Mouse (Mus musculus): ENCODE results near the gene Slc4a1. TPM values are rescaled to one million over a fixed set of nuclear protein-coding genes. Genes with fewer than 3 reads are reported as not detected.

Slc4a1 gene
- total and polyA plus RNA-seq, 2 experiments from 2014 or later: 0.27 to 1.1 TPM

GRCm38 (mm10) chr11:102380091-102380490 is 14.1 kb upstream of the Slc4a1 start:
- no peak overlapping the region for H3K9ac ChIP-seq (replicated peaks; ENCODE audit: low read length, poor library complexity, severe bottlenecking)
- TF ChIP-seq CTCF (IDR thresholded peaks at IDR 0.05): no peak
- H3K27ac ChIP-seq (ENCODE audit: low read depth, low read length): no peak overlapping the region
- DNase-seq (ENCODE audit: low spot score) (no peak), ATAC-seq (ENCODE audit: low FRiP score) (no peak)
- H3K27me3 ChIP-seq (ENCODE audit: insufficient read depth, low read length): no peaks in the 10 kb centered on the region
- WGBS: 77% methylated on average over 5 of the region's 5 CpGs
- no peak overlapping the region for H3K4me2 ChIP-seq (ENCODE audit: low read depth, low read length, poor library complexity, severe bottlenecking)
- no peak overlapping the region for H3K4me3 ChIP-seq (ENCODE audit: low read depth, low read length)
- H3K4me1 ChIP-seq (ENCODE audit: insufficient read depth, low read length): no peaks in the 10 kb centered on the region; the same call in 1 of the 2 replicates
- no peaks in the 10 kb centered on the region for H3K36me3 ChIP-seq (ENCODE audit: insufficient read depth, low read length)
- no peaks in the 10 kb centered on the region for H3K9me3 ChIP-seq (ENCODE audit: low read length)

GRCm38 (mm10) chr11:102377186-102377585 is 11.2 kb upstream of the Slc4a1 start:
- peak; percentile 42 for TF ChIP-seq CTCF (IDR thresholded peaks at IDR 0.05)
- no peak overlapping the region for H3K9ac ChIP-seq (replicated peaks; ENCODE audit: low read length, poor library complexity, severe bottlenecking)
- WGBS: 66% methylated on average over 12 of the region's 12 CpGs
- DNase-seq (ENCODE audit: low spot score) (no peak), ATAC-seq (ENCODE audit: low FRiP score) (no peak)
- H3K27me3 ChIP-seq (ENCODE audit: insufficient read depth, low read length): no peaks in the 10 kb centered on the region
- no peak overlapping the region for H3K27ac ChIP-seq (ENCODE audit: low read depth, low read length)
- H3K4me1 ChIP-seq (ENCODE audit: insufficient read depth, low read length): no peaks in the 10 kb centered on the region; the same call in 1 of the 2 replicates
- H3K4me3 ChIP-seq (ENCODE audit: low read depth, low read length): no peak overlapping the region
- no peaks in the 10 kb centered on the region for H3K9me3 ChIP-seq (ENCODE audit: low read length)
- H3K4me2 ChIP-seq (ENCODE audit: low read depth, low read length, poor library complexity, severe bottlenecking): no peak overlapping the region
- no peaks in the 10 kb centered on the region for H3K36me3 ChIP-seq (ENCODE audit: insufficient read depth, low read length)

- no peaks in the 10 kb centered on the region for H3K36me3 ChIP-seq (ENCODE audit: insufficient read depth, low read length)
- H3K4me2 ChIP-seq (ENCODE audit: low read depth, low read length, poor library complexity, severe bottlenecking): peak overlapping the region; percentile 23; the same call in 1 of the 2 replicates
- TF ChIP-seq CTCF (IDR thresholded peaks at IDR 0.05): no peak
- no peak overlapping the region for H3K9ac ChIP-seq (replicated peaks; ENCODE audit: low read length, poor library complexity, severe bottlenecking)
- no peak overlapping the region for H3K4me3 ChIP-seq (ENCODE audit: low read depth, low read length)
- no peak overlapping the region for H3K27ac ChIP-seq (ENCODE audit: low read depth, low read length)
- no peaks in the 10 kb centered on the region for H3K9me3 ChIP-seq (ENCODE audit: low read length)
- DNase-seq (ENCODE audit: low spot score): no peak
- no peaks in the 10 kb centered on the region; the same call in 1 of the 2 replicates for H3K4me1 ChIP-seq (ENCODE audit: insufficient read depth, low read length)
- WGBS: 11% methylated on average over 8 of the region's 8 CpGs
- H3K27me3 ChIP-seq (ENCODE audit: insufficient read depth, low read length): no peaks in the 10 kb centered on the region
- no peak for ATAC-seq (ENCODE audit: low FRiP score)
Measured at GRCm38 (mm10) chr11:102376196-102376835, 10.3 kb upstream of the Slc4a1 start.

GRCm38 (mm10) chr11:102375196-102376173 is 9.5 kb upstream of the Slc4a1 start:
- Histone ChIP-seq H3K4me3 (ENCODE audit: low read depth, low read length) (no peak overlapping the region), H3K4me2 (ENCODE audit: low read depth, low read length, poor library complexity, severe bottlenecking) (peak overlapping the region; percentile 23), H3K27ac (ENCODE audit: low read depth, low read length) (no peak overlapping the region), H3K36me3 (ENCODE audit: insufficient read depth, low read length) (no peaks in the 10 kb centered on the region), H3K27me3 (ENCODE audit: insufficient read depth, low read length) (no peaks in the 10 kb centered on the region), H3K9ac (replicated peaks; ENCODE audit: low read length, poor library complexity, severe bottlenecking) (no peak overlapping the region), H3K4me1 (ENCODE audit: insufficient read depth, low read length) (no peaks in the 10 kb centered on the region; the same call in 1 of the 2 replicates), H3K9me3 (ENCODE audit: low read length) (no peaks in the 10 kb centered on the region)
- ATAC-seq (ENCODE audit: low FRiP score) (no peak), DNase-seq (ENCODE audit: low spot score) (no peak)
- no peak for TF ChIP-seq CTCF (IDR thresholded peaks at IDR 0.05)
- 11% methylated on average over 23 of the region's 23 CpGs for WGBS

GRCm38 (mm10) chr11:102374108-102374725 is 8.2 kb upstream of the Slc4a1 start:
- H3K4me3 ChIP-seq (ENCODE audit: low read depth, low read length): no peak overlapping the region
- no peaks in the 10 kb centered on the region for H3K36me3 ChIP-seq (ENCODE audit: insufficient read depth, low read length)
- DNase-seq (ENCODE audit: low spot score): no peak
- no peak overlapping the region for H3K27ac ChIP-seq (ENCODE audit: low read depth, low read length)
- H3K9me3 ChIP-seq (ENCODE audit: low read length): no peaks in the 10 kb centered on the region
- no peak for ATAC-seq (ENCODE audit: low FRiP score)
- 73% methylated on average over 7 of the region's 7 CpGs for WGBS
- no peak overlapping the region for H3K4me2 ChIP-seq (ENCODE audit: low read depth, low read length, poor library complexity, severe bottlenecking)
- no peaks in the 10 kb centered on the region for H3K27me3 ChIP-seq (ENCODE audit: insufficient read depth, low read length)
- H3K4me1 ChIP-seq (ENCODE audit: insufficient read depth, low read length): no peaks in the 10 kb centered on the region; the same call in 1 of the 2 replicates
- TF ChIP-seq CTCF (IDR thresholded peaks at IDR 0.05): no peak
- no peak overlapping the region for H3K9ac ChIP-seq (replicated peaks; ENCODE audit: low read length, poor library complexity, severe bottlenecking)
